Mouse (Mus musculus): ENCODE measurements around the gene Tmem106c. TPM values are rescaled to one million over a fixed set of nuclear protein-coding genes. Genes with fewer than 3 reads are reported as not detected.

Tmem106c gene
- polyA plus RNA-seq, 1 experiment from 2014 or later, result 43.4 TPM

DNA sequence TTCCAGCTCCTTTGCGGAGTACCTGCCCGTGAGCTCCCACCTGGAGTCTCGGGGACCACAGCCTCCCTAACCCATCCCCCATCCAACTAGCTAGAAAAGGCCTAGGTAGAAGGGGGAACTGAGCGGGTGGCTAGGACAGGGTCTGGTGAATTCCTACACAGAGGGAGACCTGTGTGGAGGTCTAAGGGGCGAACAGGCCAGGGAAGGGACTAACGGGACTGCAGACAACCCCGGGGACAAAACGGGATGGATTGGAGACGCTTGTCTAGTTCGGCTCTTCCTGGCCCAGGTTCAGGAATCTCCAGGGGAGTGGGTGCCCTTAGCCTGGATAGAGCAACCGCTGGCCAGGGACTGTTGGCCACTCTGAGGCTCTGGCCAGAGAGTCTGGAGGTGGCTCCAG, 41.2 kb downstream of the Tmem106c start:
- peak overlapping the region; percentile 59 for H3K4me2 ChIP-seq (ENCODE audit: low read length)
- peaks cover 40% of the 10 kb centered on the region for H3K4me1 ChIP-seq (replicated peaks; ENCODE audit: control insufficient read depth, insufficient read depth, low read length)
- 0 out of 2 replicates have a peak overlapping the region, but pooled peaks have one; percentile 32 for H3K4me3 ChIP-seq (ENCODE audit: low read depth, low read length)
- H3K9ac ChIP-seq (ENCODE audit: low read length), result no peak overlapping the region
- no peaks in the 10 kb centered on the region for H3K36me3 ChIP-seq (ENCODE audit: control insufficient read depth, insufficient read depth, low read length)
- no peak for DNase-seq (ENCODE audit: low spot score)
- no peak for ATAC-seq (replicated peaks; ENCODE audit: low FRiP score, low TSS enrichment, low read depth)
- H3K27ac ChIP-seq (ENCODE audit: low read depth), result no peak overlapping the region
- WGBS, result 13% methylated on average over 10 of the region's 11 CpGs
- H3K9me3 ChIP-seq (ENCODE audit: control insufficient read depth, low read length), result no peaks in the 10 kb centered on the region
- H3K27me3 ChIP-seq (replicated peaks; ENCODE audit: control insufficient read depth, insufficient read depth, low read length), result peaks cover 70% of the 10 kb centered on the region

DNA sequence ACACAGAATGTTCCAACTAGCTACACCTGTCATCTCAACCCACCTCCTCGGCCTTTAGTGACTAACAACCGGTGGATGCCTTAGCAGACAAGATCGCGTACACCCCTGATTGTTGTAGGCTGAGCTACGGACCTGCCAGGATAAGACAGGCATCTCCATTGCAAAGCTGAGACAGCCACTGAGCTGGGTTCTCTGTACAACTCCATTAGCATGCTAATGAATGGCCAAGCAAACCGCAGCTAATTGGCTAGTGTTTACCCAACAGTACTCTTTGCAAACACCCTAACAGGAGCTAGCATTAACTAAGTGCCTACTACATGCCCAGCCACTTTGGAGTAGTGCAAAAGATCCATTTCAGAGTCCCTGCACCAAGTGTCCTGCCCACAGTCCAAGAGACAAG, 48.8 kb downstream of the Tmem106c start:
- no peak overlapping the region for H3K9ac ChIP-seq (ENCODE audit: low read length)
- peaks cover 5% of the 10 kb centered on the region; the same call in 1 of the 2 replicates for H3K27me3 ChIP-seq (replicated peaks; ENCODE audit: control insufficient read depth, insufficient read depth, low read length)
- no peak for ATAC-seq (replicated peaks; ENCODE audit: low FRiP score, low TSS enrichment, low read depth)
- H3K36me3 ChIP-seq (ENCODE audit: control insufficient read depth, insufficient read depth, low read length), result no peaks in the 10 kb centered on the region
- H3K27ac ChIP-seq (ENCODE audit: low read depth), result no peak overlapping the region
- DNase-seq (ENCODE audit: low spot score), result no peak
- 72% methylated on average over 6 of the region's 6 CpGs for WGBS
- no peak overlapping the region for H3K4me2 ChIP-seq (ENCODE audit: low read length)
- no peaks in the 10 kb centered on the region for H3K4me1 ChIP-seq (replicated peaks; ENCODE audit: control insufficient read depth, insufficient read depth, low read length)
- no peaks in the 10 kb centered on the region for H3K9me3 ChIP-seq (ENCODE audit: control insufficient read depth, low read length)
- no peak overlapping the region for H3K4me3 ChIP-seq (ENCODE audit: low read depth, low read length)

DNA sequence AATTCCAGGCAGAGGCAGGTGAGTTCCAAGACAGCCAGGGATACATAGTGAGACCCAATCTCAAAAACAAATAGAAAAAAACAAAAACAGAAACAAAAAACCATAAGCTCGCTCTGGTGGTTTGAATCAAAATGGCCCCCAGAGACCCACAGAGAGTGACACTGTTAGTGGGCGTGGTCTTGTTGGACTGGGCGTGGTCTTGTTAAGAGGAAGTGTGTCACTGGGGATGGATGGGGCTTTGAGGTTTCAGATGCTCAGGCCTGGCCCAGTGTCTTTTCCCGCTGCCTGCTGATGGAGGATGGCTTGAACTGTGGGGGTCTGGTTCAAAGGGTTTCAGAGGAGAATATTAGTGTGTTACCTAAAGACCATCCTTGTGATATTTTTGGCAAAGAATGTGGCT, 53.9 kb downstream of the Tmem106c start:
- no peak overlapping the region for H3K27ac ChIP-seq (ENCODE audit: low read depth)
- H3K9me3 ChIP-seq (ENCODE audit: control insufficient read depth, low read length), result no peaks in the 10 kb centered on the region
- ATAC-seq (replicated peaks; ENCODE audit: low FRiP score, low TSS enrichment, low read depth) (no peak), DNase-seq (ENCODE audit: low spot score) (no peak)
- H3K4me3 ChIP-seq (ENCODE audit: low read depth, low read length), result no peak overlapping the region
- H3K9ac ChIP-seq (ENCODE audit: low read length), result no peak overlapping the region
- no peak overlapping the region for H3K4me2 ChIP-seq (ENCODE audit: low read length)
- 81% methylated on average over 4 of the region's 4 CpGs for WGBS
- no peaks in the 10 kb centered on the region for H3K27me3 ChIP-seq (replicated peaks; ENCODE audit: control insufficient read depth, insufficient read depth, low read length)
- H3K4me1 ChIP-seq (replicated peaks; ENCODE audit: control insufficient read depth, insufficient read depth, low read length), result no peaks in the 10 kb centered on the region
- no peaks in the 10 kb centered on the region for H3K36me3 ChIP-seq (ENCODE audit: control insufficient read depth, insufficient read depth, low read length)

DNA sequence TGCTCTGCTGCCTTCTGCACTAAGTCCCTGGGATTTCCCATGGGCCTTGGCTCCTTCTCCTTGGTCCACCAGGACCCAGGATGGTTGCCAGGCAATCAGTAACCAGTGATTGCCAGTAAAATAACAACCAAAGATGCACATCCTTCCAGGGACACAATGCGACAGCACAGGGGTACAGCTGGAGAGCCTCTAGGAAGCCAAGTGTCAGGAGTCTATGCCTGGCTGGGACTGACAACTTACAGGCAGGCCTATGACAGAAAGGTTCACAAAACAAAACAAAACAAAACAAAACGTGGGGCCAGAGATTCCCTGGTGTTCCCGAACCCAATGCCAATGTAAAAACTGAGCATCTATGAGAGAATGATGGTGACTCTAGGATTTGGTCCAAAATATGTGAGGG, 55.0 kb downstream of the Tmem106c start:
- Histone ChIP-seq H3K27me3 (replicated peaks; ENCODE audit: control insufficient read depth, insufficient read depth, low read length) (no peaks in the 10 kb centered on the region), H3K4me2 (ENCODE audit: low read length) (no peak overlapping the region), H3K9me3 (ENCODE audit: control insufficient read depth, low read length) (no peaks in the 10 kb centered on the region), H3K9ac (ENCODE audit: low read length) (no peak overlapping the region), H3K4me3 (ENCODE audit: low read depth, low read length) (no peak overlapping the region), H3K36me3 (ENCODE audit: control insufficient read depth, insufficient read depth, low read length) (no peaks in the 10 kb centered on the region), H3K4me1 (replicated peaks; ENCODE audit: control insufficient read depth, insufficient read depth, low read length) (no peaks in the 10 kb centered on the region), H3K27ac (ENCODE audit: low read depth) (no peak overlapping the region)
- ATAC-seq (replicated peaks; ENCODE audit: low FRiP score, low TSS enrichment, low read depth), result no peak
- no peak for DNase-seq (ENCODE audit: low spot score)
- 57% methylated on average over 3 of the region's 3 CpGs for WGBS

Other genes with a start within 250 kb of the Tmem106c start
- gene Endou, start 232.9 kb upstream of the Tmem106c start, polyA plus RNA-seq (2014; fragmentation: Nextera tagmentation; extraction: Ambion mirVana), result not detected in 2 replicates
- 6.3 and 8.7 TPM in 2 replicates for gene Rapgef3, start 196.2 kb upstream of the Tmem106c start, polyA plus RNA-seq (2014; fragmentation: Nextera tagmentation; extraction: Ambion mirVana)
- 22.5 and 26.7 TPM in 2 replicates for gene Slc48a1, start 185.7 kb upstream of the Tmem106c start, polyA plus RNA-seq (2014; fragmentation: Nextera tagmentation; extraction: Ambion mirVana)
- 28.3 and 30.2 TPM in 2 replicates for gene Hdac7, start 119.7 kb upstream of the Tmem106c start, polyA plus RNA-seq (2014; fragmentation: Nextera tagmentation; extraction: Ambion mirVana)
- gene Vdr, start 53.6 kb upstream of the Tmem106c start, polyA plus RNA-seq (2014; fragmentation: Nextera tagmentation; extraction: Ambion mirVana), result 0.66 and 0.80 TPM in 2 replicates
- gene Col2a1, start 40.5 kb downstream of the Tmem106c start, polyA plus RNA-seq (2014; fragmentation: Nextera tagmentation; extraction: Ambion mirVana), result 2.3 and 4.5 TPM in 2 replicates
- gene Pfkm, start 128.4 kb downstream of the Tmem106c start, polyA plus RNA-seq (2014; fragmentation: Nextera tagmentation; extraction: Ambion mirVana), result 28.8 and 31.4 TPM in 2 replicates
- 36.3 and 36.4 TPM in 2 replicates for gene Senp1, start 129.5 kb downstream of the Tmem106c start, polyA plus RNA-seq (2014; fragmentation: Nextera tagmentation; extraction: Ambion mirVana)
- 47.7 and 50.3 TPM in 2 replicates for gene Asb8, start 201.4 kb downstream of the Tmem106c start, polyA plus RNA-seq (2014; fragmentation: Nextera tagmentation; extraction: Ambion mirVana)
- 1.6 and 2.0 TPM in 2 replicates for gene Ccdc184, start 203.0 kb downstream of the Tmem106c start, polyA plus RNA-seq (2014; fragmentation: Nextera tagmentation; extraction: Ambion mirVana)
- gene Olfr288, start 231.3 kb downstream of the Tmem106c start, polyA plus RNA-seq (2014; fragmentation: Nextera tagmentation; extraction: Ambion mirVana), result not detected in 2 replicates

All from intestine, embryonic 14.5 days (tissue).